Comparison of ENCODE assay signal across 8 mouse cellular contexts in genomic region chr11:69545957-69546356, GRCm38 (mm10). TPM values are rescaled to one million over a fixed set of nuclear protein-coding genes. Genes with fewer than 3 reads are reported as not detected.
DNase-seq lines count a peak whose midpoint lies in the region; ATAC-seq and TF ChIP-seq lines count a peak whose summit lies in the region.

No protein-coding gene starts in this region.

- no peak overlapping the region for H3K27ac ChIP-seq in kidney, adult 2 months (ENCODE audit: insufficient read depth, low read depth, low read length)
- H3K27ac ChIP-seq in hindbrain, embryonic 12.5 days = peak overlapping the region; percentile 89
- H3K27ac ChIP-seq in midbrain, embryonic 14.5 days (replicated peaks; ENCODE audit: low read depth, low read length) = peak overlapping the region; percentile 93

- peak; percentile 1; the same call in 1 of the 2 replicates for ATAC-seq in hindbrain, embryonic 12.5 days (ENCODE audit: low FRiP score)
- 0 out of 2 replicates have a peak, but pooled peaks have one; percentile 5 for ATAC-seq in midbrain, embryonic 14.5 days (ENCODE audit: low FRiP score, low TSS enrichment)

- TF ChIP-seq CTCF in kidney, adult 2 months (conservative IDR thresholded peaks at IDR 0.05; ENCODE audit: insufficient read depth, insufficient read length, low read depth, low read length) = no peak

- H3K4me3 ChIP-seq in kidney, adult 2 months (ENCODE audit: insufficient read depth, low read depth, low read length) = peak overlapping the region; percentile 33; the same call in 1 of the 2 replicates
- peak overlapping the region; percentile 45 for H3K4me3 ChIP-seq in hindbrain, embryonic 12.5 days
- peak overlapping the region; percentile 42 for H3K4me3 ChIP-seq in midbrain, embryonic 14.5 days (replicated peaks; ENCODE audit: low read depth, low read length)

- H3K9me3 ChIP-seq in hindbrain, embryonic 12.5 days (replicated peaks) = no peaks in the 10 kb centered on the region
- no peaks in the 10 kb centered on the region for H3K9me3 ChIP-seq in midbrain, embryonic 14.5 days (ENCODE audit: control insufficient read depth, low read length)

- peak overlapping the region; percentile 67 for H3K9ac ChIP-seq in hindbrain, embryonic 12.5 days
- peak overlapping the region; percentile 61 for H3K9ac ChIP-seq in midbrain, embryonic 14.5 days (replicated peaks; ENCODE audit: low read length)

- H3K4me1 ChIP-seq in kidney, adult 2 months (ENCODE audit: control insufficient read depth, insufficient read depth, low read length) = peaks cover 7% of the 10 kb centered on the region; the same call in 1 of the 2 replicates
- H3K4me1 ChIP-seq in hindbrain, embryonic 12.5 days = peaks cover 52% of the 10 kb centered on the region
- H3K4me1 ChIP-seq in midbrain, embryonic 14.5 days (ENCODE audit: control insufficient read depth, insufficient read depth, low read length) = peaks cover 48% of the 10 kb centered on the region

- no peaks in the 10 kb centered on the region for H3K36me3 ChIP-seq in kidney, adult 2 months (ENCODE audit: control insufficient read depth, insufficient read depth, low read length)
- no peaks in the 10 kb centered on the region for H3K36me3 ChIP-seq in hindbrain, embryonic 12.5 days
- no peaks in the 10 kb centered on the region for H3K36me3 ChIP-seq in midbrain, embryonic 14.5 days (ENCODE audit: control insufficient read depth, insufficient read depth, low read length)

- DNase-seq in kidney, adult 2 months = peak; percentile 8
- no peak for DNase-seq in kidney, adult 18-20 months
- peak; percentile 62 for DNase-seq in R1 (ENCODE audit: low read depth, low spot score)
- peak; percentile 60 for DNase-seq in midbrain, embryonic 14.5 days
- no peak for DNase-seq in layer of hippocampus, adult 11-12 months (ENCODE audit: low spot score)
- no peak for DNase-seq in ovary, postnatal 14 days (ENCODE audit: low spot score)
- DNase-seq in frontal cortex, postnatal 36 days (ENCODE audit: low spot score in 2 of 2) = no peak

- H3K27me3 ChIP-seq in kidney, adult 2 months (replicated peaks; ENCODE audit: control insufficient read depth, insufficient read depth, low read length) = no peaks in the 10 kb centered on the region
- no peaks in the 10 kb centered on the region for H3K27me3 ChIP-seq in hindbrain, embryonic 12.5 days
- H3K27me3 ChIP-seq in midbrain, embryonic 14.5 days (ENCODE audit: control insufficient read depth, insufficient read depth, low read length) = no peaks in the 10 kb centered on the region

- 32% methylated on average over 7 of the region's 7 CpGs for WGBS in kidney, adult 2 months
- 7% methylated on average over 7 of the region's 7 CpGs for whole genome bisulfite sequencing in hindbrain, embryonic 12.5 days
- WGBS in midbrain, embryonic 14.5 days = 9% methylated on average over 7 of the region's 7 CpGs

- no peak for TF ChIP-seq POLR2A in kidney, adult 2 months (IDR thresholded peaks at IDR 0.05; ENCODE audit: low read depth, low read length)

- peak overlapping the region; percentile 89 for H3K4me2 ChIP-seq in hindbrain, embryonic 12.5 days (replicated peaks)
- H3K4me2 ChIP-seq in midbrain, embryonic 14.5 days (ENCODE audit: low read length) = peak overlapping the region; percentile 88

RNA-seq across cellular contexts. Expression of gene Dnah2, which starts 3.0 kb away (rescaled TPM):
- 0.50 and 0.73 TPM in 2 replicates for polyA plus RNA-seq in kidney, adult 2 months (2012; rRNA removed)
- polyA plus RNA-seq in hindbrain, embryonic 12.5 days (2016; fragmentation: Nextera tagmentation; extraction: Ambion mirVana) = 1.4 and 2.5 TPM in 2 replicates
- polyA plus RNA-seq in midbrain, embryonic 14.5 days (2014; fragmentation: Nextera tagmentation; extraction: Ambion mirVana) = 4.8 and 5.7 TPM in 2 replicates

RNA-seq across cellular contexts. Expression of gene Efnb3, which starts 14.0 kb away (rescaled TPM):
- polyA plus RNA-seq in kidney, adult 2 months (2012; rRNA removed) = 0.81 and 0.84 TPM in 2 replicates
- polyA plus RNA-seq in hindbrain, embryonic 12.5 days (2016; fragmentation: Nextera tagmentation; extraction: Ambion mirVana) = 95.7 and 106 TPM in 2 replicates
- polyA plus RNA-seq in midbrain, embryonic 14.5 days (2014; fragmentation: Nextera tagmentation; extraction: Ambion mirVana) = 40.7 and 109 TPM in 2 replicates

RNA-seq across cellular contexts. Expression of gene Wrap53, which starts 34.1 kb away (rescaled TPM):
- 19.8 and 20.7 TPM in 2 replicates for polyA plus RNA-seq in kidney, adult 2 months (2012; rRNA removed)
- 29.7 and 29.9 TPM in 2 replicates for polyA plus RNA-seq in hindbrain, embryonic 12.5 days (2016; fragmentation: Nextera tagmentation; extraction: Ambion mirVana)
- polyA plus RNA-seq in midbrain, embryonic 14.5 days (2014; fragmentation: Nextera tagmentation; extraction: Ambion mirVana) = 22.5 and 22.7 TPM in 2 replicates

RNA-seq across cellular contexts. Expression of gene Trp53, which starts 34.2 kb away (rescaled TPM):
- 48.5 and 55.0 TPM in 2 replicates for polyA plus RNA-seq in kidney, adult 2 months (2012; rRNA removed)
- polyA plus RNA-seq in hindbrain, embryonic 12.5 days (2016; fragmentation: Nextera tagmentation; extraction: Ambion mirVana) = 105 and 109 TPM in 2 replicates
- 66.1 and 69.2 TPM in 2 replicates for polyA plus RNA-seq in midbrain, embryonic 14.5 days (2014; fragmentation: Nextera tagmentation; extraction: Ambion mirVana)

RNA-seq across cellular contexts. Expression of gene Atp1b2, which starts 59.8 kb away (rescaled TPM):
- polyA plus RNA-seq in kidney, adult 2 months (2012; rRNA removed) = 20.0 and 22.5 TPM in 2 replicates
- polyA plus RNA-seq in hindbrain, embryonic 12.5 days (2016; fragmentation: Nextera tagmentation; extraction: Ambion mirVana) = 12.1 and 18.5 TPM in 2 replicates
- 46.5 and 46.7 TPM in 2 replicates for polyA plus RNA-seq in midbrain, embryonic 14.5 days (2014; fragmentation: Nextera tagmentation; extraction: Ambion mirVana)

Comparison
In these comparisons a context has a peak if more than half of its experiments do, and no peak if none do; other contexts are left out.
1. DNase-seq: peak in kidney, adult 2 months (single experiment), R1 (single experiment) and midbrain, embryonic 14.5 days (single experiment); none in kidney, adult 18-20 months (single experiment), layer of hippocampus, adult 11-12 months (single experiment), ovary, postnatal 14 days (single experiment) and frontal cortex, postnatal 36 days (0 of 2).
2. RNA of gene Efnb3, which starts 14.0 kb away (polyA plus RNA-seq): 95.7 to 106 TPM in hindbrain, embryonic 12.5 days and 40.7 to 109 TPM in midbrain, embryonic 14.5 days; 0.81 to 0.84 TPM in kidney, adult 2 months; every median in the first group is over 10 times any median in the second.
3. Peak in every context shown above with its lines, with median percentiles within 50 percentile points of each other: H3K4me3 ChIP-seq.